In the genomic region with DNA sequence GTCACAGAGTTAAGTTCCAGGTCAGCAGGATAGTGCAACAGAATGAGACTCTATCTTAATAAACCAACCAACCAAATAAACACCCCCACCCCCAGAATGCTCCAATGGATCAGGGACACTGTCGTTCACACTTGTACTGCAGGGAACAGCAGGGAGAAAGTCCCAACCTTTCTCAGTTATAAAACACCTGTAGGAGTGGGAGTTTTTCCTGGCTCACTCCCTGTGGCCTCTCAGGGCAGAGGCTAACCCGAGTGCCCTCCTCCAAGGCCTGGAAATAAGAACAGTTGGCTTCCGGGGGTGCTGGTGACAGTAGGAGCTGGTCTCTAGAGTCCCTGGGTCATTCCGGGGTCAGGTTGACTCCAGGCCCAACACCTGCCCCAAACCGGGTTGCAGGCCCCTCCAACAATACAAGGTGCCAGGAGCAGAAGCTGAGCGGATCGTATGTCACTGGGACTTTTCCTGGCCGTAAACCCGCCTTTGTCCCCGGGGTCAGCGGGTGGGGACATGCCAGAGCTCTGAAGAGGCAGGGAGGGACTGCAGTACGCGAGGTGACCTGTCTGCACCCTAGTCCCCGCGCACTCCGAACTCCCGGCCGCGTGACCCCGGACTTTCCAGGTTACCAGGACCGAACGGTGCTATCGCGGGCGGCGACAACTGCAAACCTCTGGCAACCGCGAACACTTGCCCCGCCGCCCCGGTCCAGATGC, we compare ENCODE assay signal across 8 mouse cellular contexts. TPM values are rescaled to one million over a fixed set of nuclear protein-coding genes. Genes with fewer than 3 reads are reported as not detected.
DNase-seq lines count a peak whose midpoint lies in the region; ATAC-seq lines count a peak whose summit lies in the region.

No protein-coding gene starts in this region.

- peaks cover 3% of the 10 kb centered on the region; the same call in 1 of the 2 replicates for H3K36me3 ChIP-seq in neural tube, embryonic 11.5 days (ENCODE audit: control insufficient read depth, insufficient read depth, low read length)
- peaks cover 24% of the 10 kb centered on the region for H3K36me3 ChIP-seq in embryonic facial prominence, embryonic 15.5 days
- peaks cover 15% of the 10 kb centered on the region for H3K36me3 ChIP-seq in kidney, embryonic 16.5 days (ENCODE audit: insufficient read depth, low read length)
- 0 out of 2 replicates have a peak, but pooled peaks cover 3% of the 10 kb centered on the region for H3K36me3 ChIP-seq in midbrain, embryonic 16.5 days (ENCODE audit: control insufficient read depth, insufficient read depth, low read length)

- under 1% methylated on average over 31 of the region's 31 CpGs for WGBS in neural tube, embryonic 11.5 days
- 2% methylated on average over 31 of the region's 31 CpGs for WGBS in embryonic facial prominence, embryonic 15.5 days
- under 1% methylated on average over 31 of the region's 31 CpGs for WGBS in kidney, embryonic 16.5 days
- WGBS in midbrain, embryonic 16.5 days, result under 1% methylated on average over 31 of the region's 31 CpGs

- H3K9ac ChIP-seq in neural tube, embryonic 11.5 days (ENCODE audit: low read length), result peak overlapping the region; percentile 95
- H3K9ac ChIP-seq in embryonic facial prominence, embryonic 15.5 days, result peak overlapping the region; percentile 72
- peak overlapping the region; percentile 80 for H3K9ac ChIP-seq in kidney, embryonic 16.5 days (replicated peaks; ENCODE audit: low read length)
- peak overlapping the region; percentile 86 for H3K9ac ChIP-seq in midbrain, embryonic 16.5 days (ENCODE audit: low read depth, low read length)

- no peak; the same call in 1 of the 2 replicates for ATAC-seq in neural tube, embryonic 11.5 days (ENCODE audit: insufficient read depth, low FRiP score, low TSS enrichment)
- peak; percentile 17; the same call in 1 of the 2 replicates for ATAC-seq in embryonic facial prominence, embryonic 15.5 days (ENCODE audit: insufficient number of reproducible peaks, low FRiP score, low TSS enrichment, low read depth)
- ATAC-seq in kidney, embryonic 16.5 days (ENCODE audit: low FRiP score, low TSS enrichment), result peak; percentile 33
- ATAC-seq in midbrain, embryonic 16.5 days, result no peak; the same call in none of the 2 replicates

- peak overlapping the region; percentile 85 for H3K4me3 ChIP-seq in neural tube, embryonic 11.5 days (ENCODE audit: low read depth, low read length)
- H3K4me3 ChIP-seq in embryonic facial prominence, embryonic 15.5 days (replicated peaks), result peak overlapping the region; percentile 79
- peak overlapping the region; percentile 69 for H3K4me3 ChIP-seq in kidney, embryonic 16.5 days (ENCODE audit: low read length)
- H3K4me3 ChIP-seq in midbrain, embryonic 16.5 days (ENCODE audit: low read depth, low read length), result peak overlapping the region; percentile 79

- H3K4me1 ChIP-seq in neural tube, embryonic 11.5 days (ENCODE audit: control insufficient read depth, insufficient read depth, low read length), result peaks cover 34% of the 10 kb centered on the region
- H3K4me1 ChIP-seq in embryonic facial prominence, embryonic 15.5 days, result peaks cover 26% of the 10 kb centered on the region
- H3K4me1 ChIP-seq in kidney, embryonic 16.5 days (ENCODE audit: insufficient read depth, low read length), result peaks cover 27% of the 10 kb centered on the region
- peaks cover 17% of the 10 kb centered on the region for H3K4me1 ChIP-seq in midbrain, embryonic 16.5 days (ENCODE audit: control insufficient read depth, insufficient read depth, low read length)

- peak overlapping the region; percentile 96 for H3K27ac ChIP-seq in neural tube, embryonic 11.5 days (ENCODE audit: low read depth, low read length)
- peak overlapping the region; percentile 81 for H3K27ac ChIP-seq in embryonic facial prominence, embryonic 15.5 days (replicated peaks)
- H3K27ac ChIP-seq in kidney, embryonic 16.5 days (ENCODE audit: low read length), result peak overlapping the region; percentile 84
- H3K27ac ChIP-seq in midbrain, embryonic 16.5 days (ENCODE audit: low read length), result peak overlapping the region; percentile 48

- H3K27me3 ChIP-seq in neural tube, embryonic 11.5 days (ENCODE audit: control insufficient read depth, insufficient read depth, low read length), result no peaks in the 10 kb centered on the region
- H3K27me3 ChIP-seq in embryonic facial prominence, embryonic 15.5 days, result no peaks in the 10 kb centered on the region
- no peaks in the 10 kb centered on the region for H3K27me3 ChIP-seq in kidney, embryonic 16.5 days (ENCODE audit: insufficient read depth, low read length)
- H3K27me3 ChIP-seq in midbrain, embryonic 16.5 days (ENCODE audit: control insufficient read depth, insufficient read depth, low read depth, low read length), result no peaks in the 10 kb centered on the region

- intact Hi-C loops in gastrocnemius, postnatal 14 days (cut with DNase I; ENCODE audit: low total_unique reads), result no loop called here

- no peaks in the 10 kb centered on the region for H3K9me3 ChIP-seq in neural tube, embryonic 11.5 days (ENCODE audit: control insufficient read depth, low read length)
- no peaks in the 10 kb centered on the region for H3K9me3 ChIP-seq in embryonic facial prominence, embryonic 15.5 days (replicated peaks)
- H3K9me3 ChIP-seq in kidney, embryonic 16.5 days (ENCODE audit: low read length), result no peaks in the 10 kb centered on the region
- no peaks in the 10 kb centered on the region for H3K9me3 ChIP-seq in midbrain, embryonic 16.5 days (replicated peaks; ENCODE audit: control insufficient read depth, low read length, poor library complexity, severe bottlenecking)

- H3K4me2 ChIP-seq in neural tube, embryonic 11.5 days (ENCODE audit: low read depth), result peak overlapping the region; percentile 90
- peak overlapping the region; percentile 96 for H3K4me2 ChIP-seq in embryonic facial prominence, embryonic 15.5 days (replicated peaks)
- peak overlapping the region; percentile 98 for H3K4me2 ChIP-seq in kidney, embryonic 16.5 days (replicated peaks; ENCODE audit: low read depth, low read length)
- peak overlapping the region; percentile 97 for H3K4me2 ChIP-seq in midbrain, embryonic 16.5 days (ENCODE audit: low read length)

- peak; percentile 31 for DNase-seq in neural tube, embryonic 11.5 days (ENCODE audit: low spot score)
- DNase-seq in neural tube, embryonic 10.5 days (ENCODE audit: extremely low spot score, low spot score), result no peak
- DNase-seq in cerebellum, adult 18-20 months, result no peak
- no peak for DNase-seq in frontal cortex, postnatal 36 days (ENCODE audit: low spot score in 2 of 2)
- no peak for DNase-seq in gastrocnemius, postnatal 14 days

RNA-seq across cellular contexts. Expression of a gene that starts 1.1 kb away (rescaled TPM):
- polyA plus RNA-seq in neural tube, embryonic 11.5 days (2014; fragmentation: Nextera tagmentation; extraction: Ambion mirVana), result 246 and 268 TPM in 2 replicates
- polyA plus RNA-seq in embryonic facial prominence, embryonic 15.5 days (2015; fragmentation: Nextera tagmentation; extraction: Ambion mirVana), result 52.1 and 56.6 TPM in 2 replicates
- 88.5 TPM in 2 replicates for polyA plus RNA-seq in kidney, embryonic 16.5 days (2015; fragmentation: Nextera tagmentation; extraction: Ambion mirVana)
- polyA plus RNA-seq in midbrain, embryonic 16.5 days (2015; fragmentation: Nextera tagmentation; extraction: Ambion mirVana), result 67.2 and 69.7 TPM in 2 replicates
- 10 to 100 TPM; 18.2 to 21.6 TPM for total RNA-seq in gastrocnemius, postnatal 14 days (2021)

RNA-seq across cellular contexts. Expression of a gene that starts 14.0 kb away (rescaled TPM):
- polyA plus RNA-seq in neural tube, embryonic 11.5 days (2014; fragmentation: Nextera tagmentation; extraction: Ambion mirVana), result 298 and 301 TPM in 2 replicates
- 243 and 244 TPM in 2 replicates for polyA plus RNA-seq in embryonic facial prominence, embryonic 15.5 days (2015; fragmentation: Nextera tagmentation; extraction: Ambion mirVana)
- polyA plus RNA-seq in kidney, embryonic 16.5 days (2015; fragmentation: Nextera tagmentation; extraction: Ambion mirVana), result 272 and 281 TPM in 2 replicates
- 137 and 143 TPM in 2 replicates for polyA plus RNA-seq in midbrain, embryonic 16.5 days (2015; fragmentation: Nextera tagmentation; extraction: Ambion mirVana)
- total RNA-seq in gastrocnemius, postnatal 14 days (2021), result 10 to 100 TPM; 65.9 to 77.0 TPM

RNA-seq across cellular contexts. Expression of a gene that starts 26.8 kb away (rescaled TPM):
- 0.28 TPM in 1 of 2 replicates, not detected in the other for polyA plus RNA-seq in neural tube, embryonic 11.5 days (2014; fragmentation: Nextera tagmentation; extraction: Ambion mirVana)
- 0.16 TPM in 2 replicates for polyA plus RNA-seq in embryonic facial prominence, embryonic 15.5 days (2015; fragmentation: Nextera tagmentation; extraction: Ambion mirVana)
- polyA plus RNA-seq in kidney, embryonic 16.5 days (2015; fragmentation: Nextera tagmentation; extraction: Ambion mirVana), result 1.0 and 1.2 TPM in 2 replicates
- 0.35 and 0.39 TPM in 2 replicates for polyA plus RNA-seq in midbrain, embryonic 16.5 days (2015; fragmentation: Nextera tagmentation; extraction: Ambion mirVana)
- total RNA-seq in gastrocnemius, postnatal 14 days (2021), result not detected

RNA-seq across cellular contexts. Expression of a gene that starts 39.7 kb away (rescaled TPM):
- 167 and 171 TPM in 2 replicates for polyA plus RNA-seq in neural tube, embryonic 11.5 days (2014; fragmentation: Nextera tagmentation; extraction: Ambion mirVana)
- 97.7 and 99.6 TPM in 2 replicates for polyA plus RNA-seq in embryonic facial prominence, embryonic 15.5 days (2015; fragmentation: Nextera tagmentation; extraction: Ambion mirVana)
- polyA plus RNA-seq in kidney, embryonic 16.5 days (2015; fragmentation: Nextera tagmentation; extraction: Ambion mirVana), result 42.1 and 47.4 TPM in 2 replicates
- 60.4 and 67.9 TPM in 2 replicates for polyA plus RNA-seq in midbrain, embryonic 16.5 days (2015; fragmentation: Nextera tagmentation; extraction: Ambion mirVana)
- 10 to 100 TPM; 73.5 to 87.4 TPM for total RNA-seq in gastrocnemius, postnatal 14 days (2021)

RNA-seq across cellular contexts. Expression of a gene that starts 43.1 kb away (rescaled TPM):
- polyA plus RNA-seq in neural tube, embryonic 11.5 days (2014; fragmentation: Nextera tagmentation; extraction: Ambion mirVana), result 0.85 and 1.2 TPM in 2 replicates
- 2.9 and 4.0 TPM in 2 replicates for polyA plus RNA-seq in embryonic facial prominence, embryonic 15.5 days (2015; fragmentation: Nextera tagmentation; extraction: Ambion mirVana)
- 1.8 and 1.9 TPM in 2 replicates for polyA plus RNA-seq in kidney, embryonic 16.5 days (2015; fragmentation: Nextera tagmentation; extraction: Ambion mirVana)
- polyA plus RNA-seq in midbrain, embryonic 16.5 days (2015; fragmentation: Nextera tagmentation; extraction: Ambion mirVana), result 0.64 and 0.97 TPM in 2 replicates
- under 1 TPM; 0.53 to 0.88 TPM for total RNA-seq in gastrocnemius, postnatal 14 days (2021)

Comparison
In these comparisons a context has a peak if more than half of its experiments do, and no peak if none do; other contexts are left out.
1. ATAC-seq: peak in embryonic facial prominence, embryonic 15.5 days (single experiment) and kidney, embryonic 16.5 days (single experiment); none in neural tube, embryonic 11.5 days (single experiment) and midbrain, embryonic 16.5 days (single experiment).
2. Peak in every context shown above with its lines, with median percentiles within 50 percentile points of each other: H3K27ac ChIP-seq, H3K4me2 ChIP-seq, H3K4me3 ChIP-seq and H3K9ac ChIP-seq.